Mouse (Mus musculus): ENCODE measurements at regions not wholly inside any gene's neighbourhood (a gene's known extent, or its start where the extent isn't known, plus 50 kb on each side); places are given as distances from the start of the nearest gene placed in this dataset.

DNA sequence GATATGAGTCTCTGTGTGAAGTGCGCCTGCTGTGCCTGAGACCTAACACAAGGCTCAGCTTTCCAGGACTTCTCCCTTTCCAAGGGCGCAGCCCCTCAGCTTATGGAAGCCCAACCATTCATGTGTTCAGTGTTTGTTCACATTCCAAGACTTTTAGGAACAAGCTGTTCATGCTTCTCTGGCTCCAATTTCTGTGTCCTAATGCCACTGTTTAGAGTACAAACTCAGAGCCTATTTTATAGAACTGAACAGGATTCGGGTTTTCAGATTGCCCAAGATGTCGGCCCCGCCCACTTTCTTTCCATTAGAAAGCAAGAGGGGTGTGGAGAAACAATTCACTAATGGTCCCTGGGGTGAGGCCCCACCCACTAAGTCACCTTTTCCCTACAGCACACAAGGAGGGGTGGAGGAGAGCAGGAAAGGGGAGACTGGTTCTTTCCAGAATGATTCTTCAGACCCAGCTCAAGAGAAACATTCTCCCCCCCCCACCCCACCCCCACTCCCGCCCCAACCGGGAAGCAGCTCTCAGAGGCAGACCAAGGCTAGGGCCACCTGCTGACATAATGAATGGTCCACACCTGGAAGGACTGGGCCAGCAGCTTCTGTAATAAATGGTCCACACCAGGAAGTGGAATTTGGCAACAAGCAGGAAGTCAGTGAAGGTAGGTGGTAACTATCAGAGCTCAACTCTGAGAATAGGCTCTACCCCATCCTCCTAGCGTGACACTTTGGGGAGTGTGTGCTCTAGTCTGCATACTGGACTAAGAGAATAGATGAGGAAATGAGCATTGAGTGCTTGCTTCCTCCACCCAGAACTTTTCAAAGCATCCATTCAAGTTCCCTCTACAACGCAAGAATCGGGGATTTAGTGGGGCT lies 120.2 kb upstream of the Zfp648 start:
- DNase-seq (ENCODE audit: low read depth, low spot score): no peak

- no peak for DNase-seq (ENCODE audit: low read depth, low spot score)
These were observed 114.8 kb upstream of the Zfp648 start for GRCm38 (mm10) chr1:154086145-154086544.

GRCm38 (mm10) chr1:154089815-154090214 lies 111.2 kb upstream of the Zfp648 start:
- no peak for DNase-seq (ENCODE audit: low read depth, low spot score)

GRCm38 (mm10) chr1:154090521-154091490 lies 110.2 kb upstream of the Zfp648 start:
- no peak for DNase-seq (ENCODE audit: low read depth, low spot score)

DNA sequence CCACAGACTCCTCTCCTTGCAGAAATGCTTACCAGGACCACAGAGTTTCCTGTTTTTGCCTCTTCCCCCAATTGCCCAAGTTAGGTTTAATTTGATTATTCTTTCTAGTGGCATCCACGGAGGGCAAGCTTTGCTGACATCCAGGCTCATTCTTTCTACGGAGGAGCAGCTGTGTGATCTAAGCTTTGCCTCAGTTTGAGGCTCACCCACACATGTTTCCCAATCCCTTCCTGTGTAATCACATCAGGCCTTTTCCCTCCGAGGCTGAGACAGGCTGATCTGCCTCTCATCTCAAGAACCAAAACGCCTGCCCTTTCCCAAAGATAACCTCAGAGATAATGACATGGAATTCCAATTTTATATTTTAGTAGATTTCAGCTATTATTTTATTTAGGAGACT lies 107.4 kb upstream of the Zfp648 start:
- DNase-seq (ENCODE audit: low read depth, low spot score): no peak

GRCm38 (mm10) chr1:154094357-154094756 lies 106.6 kb upstream of the Zfp648 start:
- no peak for DNase-seq (ENCODE audit: low read depth, low spot score)

DNA sequence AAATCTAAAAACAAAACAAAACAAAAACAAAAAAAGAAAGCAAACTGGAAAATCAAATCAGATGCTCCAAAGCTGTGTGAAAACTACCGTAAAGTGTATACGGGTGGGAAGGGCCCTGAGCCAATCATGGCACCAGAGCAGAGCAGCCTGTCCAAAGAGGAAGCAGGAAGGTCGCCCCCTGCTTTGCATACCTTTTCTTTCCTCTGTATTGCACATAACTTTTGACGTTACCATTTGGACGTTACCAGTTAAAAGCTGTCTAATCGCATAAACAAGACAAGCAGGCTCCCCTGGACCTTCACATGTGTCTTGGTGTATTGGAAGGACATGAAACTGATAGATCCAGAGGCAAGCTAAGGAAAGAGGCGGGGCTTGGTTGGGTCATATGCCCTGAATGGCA lies 104.9 kb upstream of the Zfp648 start:
- DNase-seq (ENCODE audit: low read depth, low spot score): no peak

DNA sequence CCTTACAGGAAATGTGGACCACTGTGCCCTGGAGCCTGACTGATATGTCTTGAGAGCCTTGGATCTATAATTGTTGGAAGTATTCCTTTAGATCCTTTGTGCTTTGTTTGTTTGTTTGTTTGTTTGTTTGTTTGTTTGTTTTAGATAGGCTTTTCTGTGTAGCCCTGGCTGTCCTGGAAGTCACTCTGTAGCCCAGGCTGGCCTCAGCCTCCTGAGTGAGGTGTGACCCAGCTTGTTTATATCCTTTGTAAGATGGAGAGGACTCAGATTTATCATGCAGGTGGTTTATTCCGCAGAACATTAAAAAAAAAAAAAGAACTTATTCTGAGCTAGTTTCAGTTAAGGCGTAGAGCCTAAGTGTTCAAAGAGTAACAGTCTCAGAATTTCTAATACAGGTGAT lies 104.1 kb upstream of the Zfp648 start:
- DNase-seq (ENCODE audit: low read depth, low spot score): no peak

DNA sequence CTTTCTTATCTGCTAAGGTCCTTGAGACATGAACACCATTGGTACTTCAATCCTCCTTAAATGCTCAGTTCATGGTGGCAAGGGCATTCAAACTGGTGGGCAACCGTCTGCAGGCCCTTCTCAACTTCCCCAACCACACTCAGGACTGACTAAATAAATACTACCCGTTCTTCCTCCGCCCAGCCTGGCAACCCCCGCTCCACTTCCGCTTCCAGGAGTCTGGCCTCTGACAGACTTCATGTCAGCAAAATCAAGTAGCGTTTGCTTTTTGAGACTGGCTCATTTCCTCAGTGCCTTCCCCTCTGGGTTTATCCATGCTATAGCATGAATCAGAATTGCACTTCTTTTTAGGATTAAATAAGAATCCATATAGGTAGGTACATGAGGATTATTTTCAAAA lies 103.3 kb upstream of the Zfp648 start:
- no peak for DNase-seq (ENCODE audit: low read depth, low spot score)

- no peak for DNase-seq (ENCODE audit: low read depth, low spot score)
These were observed 100.4 kb upstream of the Zfp648 start for GRCm38 (mm10) chr1:154100556-154100955.

DNA sequence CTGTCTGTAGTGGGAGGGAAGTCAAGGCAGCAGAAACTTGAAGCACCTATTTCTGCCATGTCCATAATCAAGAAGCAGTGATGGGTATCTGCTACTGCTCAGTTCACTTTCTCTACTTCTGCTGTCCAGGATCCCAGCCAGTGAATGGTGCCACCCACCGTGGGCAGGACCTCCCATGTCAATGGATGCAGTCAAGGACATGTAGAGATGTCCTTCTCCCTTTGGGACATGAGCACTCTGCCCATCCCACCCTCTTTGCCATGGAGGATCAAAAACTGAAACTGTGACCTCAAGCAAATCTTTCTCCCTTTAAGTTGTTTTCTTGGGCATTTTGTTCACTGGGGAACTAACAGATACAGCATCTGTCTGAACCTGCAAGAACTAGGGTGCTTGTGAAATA lies 99.6 kb upstream of the Zfp648 start:
- DNase-seq (ENCODE audit: low read depth, low spot score): no peak

- no peak for DNase-seq (ENCODE audit: low read depth, low spot score)
These were observed 98.8 kb upstream of the Zfp648 start for GRCm38 (mm10) chr1:154102191-154102590.

GRCm38 (mm10) chr1:154102871-154103596 lies 98.0 kb upstream of the Zfp648 start:
- no peak for DNase-seq (ENCODE audit: low read depth, low spot score)

GRCm38 (mm10) chr1:154103597-154103923 lies 97.4 kb upstream of the Zfp648 start:
- DNase-seq (ENCODE audit: low read depth, low spot score): no peak

GRCm38 (mm10) chr1:154104006-154104600 lies 96.9 kb upstream of the Zfp648 start:
- DNase-seq (ENCODE audit: low read depth, low spot score): no peak

DNA sequence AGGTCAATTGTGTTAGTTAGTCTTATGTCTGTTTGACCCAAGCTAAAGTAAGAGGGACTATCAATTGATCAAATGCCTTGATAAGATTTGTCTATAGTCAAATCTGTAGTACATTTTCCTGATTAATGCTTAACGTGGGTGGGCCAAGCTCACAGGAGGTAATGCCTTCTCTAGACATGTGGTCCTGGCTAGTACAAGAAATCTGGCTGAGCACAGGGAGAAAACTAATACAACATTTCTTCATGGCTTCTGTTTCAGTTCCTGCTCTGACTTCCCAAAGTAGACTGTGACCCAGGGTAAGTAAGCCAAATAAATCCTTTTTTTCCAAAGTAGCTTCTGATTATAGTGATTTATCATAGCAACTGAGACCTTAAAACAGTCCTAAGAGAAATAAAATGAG lies 96.2 kb upstream of the Zfp648 start:
- no peak for DNase-seq (ENCODE audit: low read depth, low spot score)

GRCm38 (mm10) chr1:154112500-154112899 lies 88.5 kb upstream of the Zfp648 start:
- DNase-seq (ENCODE audit: low read depth, low spot score): no peak

- DNase-seq (ENCODE audit: low read depth, low spot score): no peak
These were observed 87.5 kb upstream of the Zfp648 start for GRCm38 (mm10) chr1:154113291-154114050.

- no peak for DNase-seq (ENCODE audit: low read depth, low spot score)
These were observed 84.7 kb upstream of the Zfp648 start for GRCm38 (mm10) chr1:154116188-154116710.

DNA sequence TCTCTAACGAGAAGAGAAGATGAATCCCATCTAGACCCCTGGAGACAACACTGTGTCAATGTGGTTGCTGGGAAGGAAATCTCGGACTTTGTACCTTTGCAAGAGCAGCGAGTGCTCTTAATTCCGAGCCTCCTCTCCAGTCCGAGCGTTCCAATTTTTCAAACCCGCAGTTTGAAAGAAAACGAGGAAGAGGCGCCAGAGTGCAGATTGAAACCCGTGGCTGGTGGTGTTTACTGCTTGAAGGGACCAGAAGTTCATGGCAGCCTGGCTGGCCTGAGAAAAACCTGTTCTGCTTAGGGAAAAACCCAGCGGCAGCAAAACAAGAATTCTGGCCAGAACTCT lies 83.7 kb upstream of the Zfp648 start:
- no peak for DNase-seq (ENCODE audit: low read depth, low spot score)
